Mouse (Mus musculus) midbrain, embryonic 12.5 days (tissue): ENCODE results near the gene Fbxl17. TPM values are rescaled to one million over a fixed set of nuclear protein-coding genes. Genes with fewer than 3 reads are reported as not detected.

Source experiments
- ATAC-seq: fragments of 200-750 bp; cut with Nextera tagmentation; 2 replicates; pipeline ENCODE4 v1.8.0; 2017; ENCODE audit warnings: low read depth, moderate TSS enrichment, moderate library complexity; ENCODE audit not compliant: low FRiP score
- H3K27ac ChIP-seq: fragments of 300-500 bp; sonication (generic); replicated peaks from 2 replicates; pipeline ENCODE4 v1.5.1; 2016; ENCODE audit warnings: mild to moderate bottlenecking
- H3K27me3 ChIP-seq: fragments of 300-500 bp; sonication (generic); 2 replicates; pipeline ENCODE4 v1.6.1; 2016; ENCODE audit warnings: mild to moderate bottlenecking
- H3K36me3 ChIP-seq: fragments of 300-500 bp; sonication (generic); 2 replicates; pipeline ENCODE4 v1.6.1; 2016
- H3K4me1 ChIP-seq: fragments of 300-500 bp; sonication (generic); 2 replicates; pipeline ENCODE4 v1.6.1; 2016
- H3K4me2 ChIP-seq: fragments of 300-500 bp; sonication (generic); replicated peaks from 2 replicates; pipeline ENCODE4 v1.6.1; 2016; ENCODE audit warnings: mild to moderate bottlenecking, moderate library complexity
- H3K4me3 ChIP-seq: fragments of 300-500 bp; sonication (generic); 2 replicates; pipeline ENCODE4 v1.5.1; 2016; ENCODE audit warnings: mild to moderate bottlenecking
- H3K9ac ChIP-seq: fragments of 300-500 bp; sonication (generic); replicated peaks from 2 replicates; pipeline ENCODE4 v1.6.1; 2016; ENCODE audit warnings: mild to moderate bottlenecking, moderate library complexity
- H3K9me3 ChIP-seq: fragments of 300-500 bp; sonication (generic); 2 replicates; pipeline ENCODE4 v1.6.1; 2016; ENCODE audit warnings: mild to moderate bottlenecking
- WGBS: fragments of 180-500 bp; shearing (Covaris S2); methylation state at CpG from one replicate; pipeline ENCODE4 v1.1.7; 2016; 5-methylcytosine and 5-hydroxymethylcytosine counted together
- polyA plus RNA-seq: library from polyadenylated mRNA; unstranded; fragments of >200 nt; fragmentation: Nextera tagmentation; extraction: Ambion mirVana; gene quantifications from 2 replicates; pipeline ENCODE4 v1.2.1, GENCODE M21; 2016

The Fbxl17 gene
- polyA plus RNA-seq, 1 experiment from 2014 or later = 37.1 TPM

DNA sequence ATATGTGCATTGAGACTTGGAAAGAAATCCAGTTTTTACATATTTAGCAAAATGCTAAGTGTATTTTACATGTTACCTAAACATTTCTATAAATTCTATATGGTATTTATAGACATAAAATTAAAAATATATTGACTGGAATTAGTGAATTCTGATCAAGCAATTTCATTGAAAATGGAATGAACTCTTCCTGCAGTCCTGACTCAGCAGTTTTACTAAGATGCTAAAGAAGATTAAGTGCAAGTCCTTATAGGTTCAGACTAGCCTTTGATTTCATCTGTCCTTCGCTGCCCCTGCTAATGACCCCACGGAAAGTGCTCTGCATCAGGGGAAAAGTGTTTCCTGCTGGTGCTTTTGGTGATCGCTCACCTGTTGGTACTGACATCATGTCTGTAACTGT lies 240.7 kb downstream of the Fbxl17 start:
- Histone ChIP-seq H3K9me3 (no peaks in the 10 kb centered on the region), H3K4me2 (no peak overlapping the region), H3K27me3 (no peaks in the 10 kb centered on the region), H3K27ac (no peak overlapping the region), H3K4me3 (no peak overlapping the region), H3K9ac (no peak overlapping the region), H3K4me1 (no peaks in the 10 kb centered on the region), H3K36me3 (no peaks in the 10 kb centered on the region)
- no peak for ATAC-seq
- WGBS = 83% methylated on average over 3 of the region's 3 CpGs

DNA sequence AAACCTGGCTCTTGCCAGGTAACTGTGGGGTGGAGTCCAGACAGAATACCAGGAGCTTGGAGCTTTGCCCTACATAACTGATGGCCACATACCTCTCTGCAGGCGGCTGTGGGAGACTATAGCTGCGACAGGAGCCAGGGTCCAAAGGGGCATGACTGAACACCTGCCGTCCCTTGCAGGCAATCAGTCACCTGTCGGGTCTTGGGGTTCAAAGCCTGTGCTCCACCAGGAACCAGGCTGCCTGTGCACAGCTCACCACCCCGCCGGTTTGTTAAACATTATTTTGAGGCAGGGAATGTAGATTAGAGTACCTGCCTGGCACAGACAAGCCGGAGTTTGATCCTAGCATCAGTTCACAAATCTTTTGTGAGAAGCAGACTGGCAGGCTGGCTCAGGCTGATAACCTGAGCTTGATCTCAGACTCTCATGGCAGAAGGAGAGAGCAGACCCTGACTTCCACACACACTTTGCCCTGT lies 253.6 kb downstream of the Fbxl17 start:
- Histone ChIP-seq H3K4me3 (no peak overlapping the region), H3K36me3 (no peaks in the 10 kb centered on the region), H3K4me1 (no peaks in the 10 kb centered on the region), H3K4me2 (no peak overlapping the region), H3K9ac (no peak overlapping the region), H3K9me3 (no peaks in the 10 kb centered on the region), H3K27me3 (no peaks in the 10 kb centered on the region), H3K27ac (no peak overlapping the region)
- ATAC-seq = no peak
- 96% methylated on average over 7 of the region's 7 CpGs for WGBS

DNA sequence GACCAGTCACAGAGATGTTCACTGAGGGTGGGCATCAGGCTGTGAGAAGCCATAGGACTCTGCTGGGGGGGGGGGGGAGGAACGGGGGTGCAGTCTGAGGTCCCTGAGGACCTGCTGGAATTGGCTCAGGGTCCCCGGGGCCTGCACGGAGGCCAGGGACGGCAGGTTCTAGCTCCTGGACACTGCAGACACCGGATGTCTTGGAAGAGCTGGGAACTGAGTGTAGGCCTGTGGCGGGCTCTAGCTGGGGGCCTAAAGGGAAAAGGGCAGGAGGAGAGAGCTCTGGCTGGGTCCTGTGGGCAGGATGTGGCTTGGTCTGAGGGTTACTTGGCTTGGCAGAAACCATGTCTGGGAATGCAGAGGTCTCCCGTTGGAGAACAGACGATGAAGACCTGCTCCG lies 254.3 kb downstream of the Fbxl17 start:
- Histone ChIP-seq H3K27ac (no peak overlapping the region), H3K4me2 (no peak overlapping the region), H3K9ac (no peak overlapping the region), H3K4me3 (no peak overlapping the region), H3K9me3 (no peaks in the 10 kb centered on the region), H3K4me1 (no peaks in the 10 kb centered on the region), H3K36me3 (no peaks in the 10 kb centered on the region), H3K27me3 (no peaks in the 10 kb centered on the region)
- WGBS = 95% methylated on average over 8 of the region's 9 CpGs
- no peak for ATAC-seq

DNA sequence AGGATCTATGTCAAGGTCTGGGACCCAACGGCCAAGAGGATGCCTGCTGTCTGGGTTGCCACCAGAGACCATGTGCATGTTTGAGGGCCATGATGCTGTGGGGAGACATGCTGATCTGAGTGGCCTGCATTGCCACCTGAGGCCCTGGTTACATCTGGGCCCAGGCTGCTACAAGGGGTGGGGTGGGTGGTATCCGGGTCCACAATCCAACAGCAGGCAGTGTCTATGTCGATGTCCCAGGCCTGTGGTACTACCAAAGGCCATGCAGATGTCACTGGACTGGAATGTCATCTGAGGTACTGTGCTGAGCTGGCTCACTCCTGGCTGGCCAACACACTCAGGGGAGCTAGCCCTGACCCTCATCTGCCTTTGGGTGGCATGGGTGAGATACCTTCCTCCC lies 257.1 kb downstream of the Fbxl17 start:
- no peak overlapping the region for H3K27ac ChIP-seq
- no peaks in the 10 kb centered on the region for H3K4me1 ChIP-seq
- H3K36me3 ChIP-seq = no peaks in the 10 kb centered on the region
- no peak overlapping the region for H3K4me2 ChIP-seq
- 95% methylated on average over 3 of the region's 3 CpGs for WGBS
- no peaks in the 10 kb centered on the region for H3K27me3 ChIP-seq
- peak; percentile 23; the same call in 1 of the 2 replicates for ATAC-seq
- no peak overlapping the region for H3K4me3 ChIP-seq
- no peak overlapping the region for H3K9ac ChIP-seq
- no peaks in the 10 kb centered on the region for H3K9me3 ChIP-seq

DNA sequence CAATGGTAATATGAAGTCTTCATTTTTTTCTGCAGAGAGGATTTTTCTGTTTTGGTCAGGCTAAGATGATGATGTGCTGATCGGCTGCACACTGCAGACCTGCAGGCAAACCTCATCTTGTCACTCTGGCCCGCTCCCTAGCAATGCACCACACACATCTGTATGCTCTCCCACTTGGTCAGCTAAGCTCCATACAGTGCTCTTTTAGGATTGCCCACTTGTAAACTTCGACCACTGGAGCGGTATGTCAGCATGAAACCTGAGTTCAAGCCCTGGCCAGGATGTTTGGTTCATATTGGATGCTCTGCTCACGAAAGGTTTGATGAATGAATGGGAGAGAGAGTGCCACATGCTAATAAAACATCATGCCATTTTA lies 259.1 kb downstream of the Fbxl17 start:
- no peak for ATAC-seq
- Histone ChIP-seq H3K36me3 (no peaks in the 10 kb centered on the region), H3K4me1 (no peaks in the 10 kb centered on the region), H3K9ac (no peak overlapping the region), H3K9me3 (no peaks in the 10 kb centered on the region), H3K27me3 (no peaks in the 10 kb centered on the region), H3K27ac (no peak overlapping the region), H3K4me3 (no peak overlapping the region), H3K4me2 (no peak overlapping the region)
- WGBS = 89% methylated on average over 5 of the region's 5 CpGs

DNA sequence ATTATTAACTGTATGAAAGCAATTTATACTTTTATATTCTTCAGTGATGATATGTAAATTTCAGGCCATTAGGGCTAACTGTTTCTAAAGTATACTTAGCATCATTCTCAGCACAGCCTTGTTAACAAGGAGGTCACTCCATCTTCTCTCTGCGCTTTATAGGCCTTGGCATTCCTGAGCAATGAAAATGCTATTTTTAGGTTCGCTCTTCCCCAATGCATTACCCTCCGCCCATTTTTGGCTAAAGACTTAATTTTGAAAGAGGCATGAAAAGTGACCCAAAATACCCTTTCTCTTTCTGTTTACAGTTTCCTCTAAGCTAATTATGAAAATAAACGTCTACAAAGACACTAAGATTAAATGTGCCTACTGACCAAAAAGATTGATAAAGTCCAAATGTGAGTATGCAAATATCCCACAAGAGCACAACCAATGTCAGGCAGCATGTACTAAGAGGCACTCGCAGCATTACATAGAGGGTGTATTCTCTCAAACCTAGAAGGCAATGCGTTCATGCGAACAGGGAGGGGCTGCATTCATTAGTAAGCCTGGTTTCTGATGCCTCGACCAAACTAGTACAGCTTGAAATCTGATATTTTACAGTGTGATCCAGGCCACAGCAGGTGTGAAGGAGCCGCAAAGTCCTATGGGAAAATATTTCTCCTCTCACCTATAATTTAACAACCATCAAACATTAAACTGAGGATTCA lies 259.6 kb downstream of the Fbxl17 start:
- Histone ChIP-seq H3K4me2 (no peak overlapping the region), H3K4me3 (no peak overlapping the region), H3K9ac (no peak overlapping the region), H3K27me3 (no peaks in the 10 kb centered on the region), H3K27ac (no peak overlapping the region), H3K4me1 (no peaks in the 10 kb centered on the region), H3K36me3 (no peaks in the 10 kb centered on the region), H3K9me3 (no peaks in the 10 kb centered on the region)
- no peak for ATAC-seq
- WGBS = 80% methylated on average over 9 of the region's 9 CpGs

DNA sequence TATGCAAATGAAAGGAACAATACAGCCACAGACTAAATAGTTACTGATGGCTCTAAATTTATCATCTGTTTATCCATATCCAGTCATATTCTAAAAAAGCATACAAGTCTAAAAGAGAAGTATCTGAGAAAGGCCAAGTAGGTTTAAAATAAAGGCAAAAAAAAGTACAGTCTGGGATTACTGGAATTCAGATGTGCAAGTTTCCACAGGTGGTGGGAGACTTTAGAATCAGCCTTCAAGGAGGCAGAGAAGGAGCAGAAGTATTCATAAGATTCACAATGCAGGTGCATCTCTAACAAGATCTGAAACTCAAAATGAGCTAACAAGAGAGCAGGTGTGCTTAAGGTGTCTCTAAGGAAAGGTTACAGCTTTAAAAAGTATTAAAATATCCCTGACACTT lies 263.0 kb downstream of the Fbxl17 start:
- no peaks in the 10 kb centered on the region for H3K27me3 ChIP-seq
- H3K9ac ChIP-seq = no peak overlapping the region
- no peaks in the 10 kb centered on the region for H3K36me3 ChIP-seq
- H3K9me3 ChIP-seq = no peaks in the 10 kb centered on the region
- no peaks in the 10 kb centered on the region for H3K4me1 ChIP-seq
- ATAC-seq = no peak
- H3K4me2 ChIP-seq = no peak overlapping the region
- no peak overlapping the region for H3K27ac ChIP-seq
- no peak overlapping the region for H3K4me3 ChIP-seq

DNA sequence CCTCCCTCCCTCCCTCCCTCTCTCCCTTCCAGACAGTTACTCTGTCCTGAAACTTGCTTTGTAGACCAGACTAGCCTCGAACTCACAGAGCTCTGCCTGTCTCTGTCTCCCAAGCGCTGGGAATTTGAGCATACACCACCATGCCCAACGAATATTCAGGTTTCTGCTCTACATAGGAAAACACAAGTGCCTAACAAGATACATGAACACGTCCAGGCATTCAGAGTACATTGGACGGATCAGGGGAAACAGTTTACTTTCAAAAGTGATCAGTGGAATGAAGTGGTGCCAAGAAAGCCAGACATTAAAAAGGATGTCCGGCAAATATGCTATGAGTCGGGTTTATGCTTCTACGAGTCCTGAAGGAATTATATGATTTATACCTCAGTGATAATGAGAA lies 263.6 kb downstream of the Fbxl17 start:
- H3K4me3 ChIP-seq = no peak overlapping the region
- H3K9me3 ChIP-seq = no peaks in the 10 kb centered on the region
- no peaks in the 10 kb centered on the region for H3K4me1 ChIP-seq
- H3K9ac ChIP-seq = no peak overlapping the region
- no peak overlapping the region for H3K4me2 ChIP-seq
- no peaks in the 10 kb centered on the region for H3K27me3 ChIP-seq
- no peaks in the 10 kb centered on the region for H3K36me3 ChIP-seq
- no peak for ATAC-seq
- no peak overlapping the region for H3K27ac ChIP-seq
- WGBS = 85% methylated on average over 8 of the region's 8 CpGs

DNA sequence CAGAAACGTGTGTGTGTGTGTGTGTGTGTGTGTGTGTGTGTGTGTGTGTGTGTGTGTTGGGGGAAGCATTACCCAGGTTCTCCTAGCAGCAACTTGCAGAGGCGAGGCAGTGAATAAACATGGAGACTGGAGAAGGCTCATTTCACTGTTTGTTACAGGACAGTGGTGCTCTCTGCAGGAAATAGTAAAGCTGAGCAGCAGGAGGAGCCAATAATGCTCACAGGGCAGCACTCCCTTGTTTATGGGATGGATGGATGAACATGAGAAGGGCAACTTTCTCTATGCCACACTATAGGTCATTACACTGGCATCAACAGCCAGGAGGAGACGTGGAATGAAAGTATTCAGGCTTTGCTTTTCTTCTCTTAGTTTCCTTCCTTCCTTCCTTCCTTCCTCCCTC lies 264.0 kb downstream of the Fbxl17 start:
- 55% methylated on average over 3 of the region's 3 CpGs for WGBS

DNA sequence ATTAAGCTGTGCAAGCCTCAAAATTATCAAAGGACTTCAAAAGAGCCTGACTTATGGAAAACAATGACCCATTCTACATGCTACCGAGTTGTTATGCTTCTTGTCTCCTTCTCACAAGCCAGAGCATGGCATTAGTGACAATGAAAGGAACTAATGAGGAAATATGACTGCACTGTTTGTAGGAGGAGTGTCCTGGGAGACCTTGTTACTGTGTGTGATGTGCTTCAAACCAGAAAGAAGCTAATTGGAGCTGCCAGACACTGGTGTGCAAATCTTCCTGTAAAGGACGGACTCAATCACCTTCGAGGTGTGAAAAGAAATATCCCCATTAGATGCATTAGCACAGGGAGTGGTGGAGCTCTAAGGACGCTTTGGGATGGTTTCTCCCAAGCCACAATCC lies 270.7 kb downstream of the Fbxl17 start:
- ATAC-seq = peak; percentile 72; the same call in 1 of the 2 replicates

More for the DNA sequence above, 264.0 kb downstream of the Fbxl17 start:
- Histone ChIP-seq H3K27me3 (no peaks in the 10 kb centered on the region), H3K9me3 (no peaks in the 10 kb centered on the region), H3K9ac (no peak overlapping the region), H3K4me3 (no peak overlapping the region), H3K36me3 (no peaks in the 10 kb centered on the region), H3K4me1 (no peaks in the 10 kb centered on the region), H3K27ac (no peak overlapping the region), H3K4me2 (no peak overlapping the region)
- no peak for ATAC-seq

DNA sequence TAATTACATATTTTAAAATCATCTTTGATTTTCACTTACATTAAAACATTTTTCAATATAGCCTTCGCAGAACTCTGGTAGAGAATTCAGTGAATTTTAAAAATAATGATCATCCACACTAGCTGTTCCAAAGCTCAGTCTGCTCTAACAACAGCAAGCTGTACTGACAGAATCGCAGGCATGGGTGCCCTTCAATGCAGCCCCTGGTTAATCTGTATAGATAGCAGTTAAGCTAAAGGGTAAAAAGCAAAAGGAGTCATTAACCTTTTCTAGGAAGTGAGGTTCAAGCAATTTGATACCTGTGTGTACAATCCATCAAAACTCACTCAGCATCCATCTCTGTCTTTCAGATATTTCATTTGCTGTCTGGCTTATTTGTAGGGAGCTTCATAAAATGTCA lies 273.4 kb downstream of the Fbxl17 start:
- no peaks in the 10 kb centered on the region for H3K9me3 ChIP-seq
- 58% methylated on average over 2 of the region's 2 CpGs for WGBS
- H3K4me1 ChIP-seq = peaks cover 4% of the 10 kb centered on the region
- no peak overlapping the region for H3K4me3 ChIP-seq
- no peak overlapping the region for H3K4me2 ChIP-seq
- no peaks in the 10 kb centered on the region for H3K27me3 ChIP-seq
- no peaks in the 10 kb centered on the region for H3K36me3 ChIP-seq
- no peak overlapping the region for H3K27ac ChIP-seq
- no peak overlapping the region for H3K9ac ChIP-seq
- no peak for ATAC-seq

More for the DNA sequence above, 270.7 kb downstream of the Fbxl17 start:
- peaks cover 4% of the 10 kb centered on the region for H3K4me1 ChIP-seq
- H3K9me3 ChIP-seq = no peaks in the 10 kb centered on the region
- H3K36me3 ChIP-seq = no peaks in the 10 kb centered on the region
- H3K27me3 ChIP-seq = no peaks in the 10 kb centered on the region
- WGBS = 45% methylated on average over 4 of the region's 4 CpGs
- H3K9ac ChIP-seq = no peak overlapping the region
- no peak overlapping the region for H3K27ac ChIP-seq
- H3K4me3 ChIP-seq = no peak overlapping the region
- H3K4me2 ChIP-seq = no peak overlapping the region

DNA sequence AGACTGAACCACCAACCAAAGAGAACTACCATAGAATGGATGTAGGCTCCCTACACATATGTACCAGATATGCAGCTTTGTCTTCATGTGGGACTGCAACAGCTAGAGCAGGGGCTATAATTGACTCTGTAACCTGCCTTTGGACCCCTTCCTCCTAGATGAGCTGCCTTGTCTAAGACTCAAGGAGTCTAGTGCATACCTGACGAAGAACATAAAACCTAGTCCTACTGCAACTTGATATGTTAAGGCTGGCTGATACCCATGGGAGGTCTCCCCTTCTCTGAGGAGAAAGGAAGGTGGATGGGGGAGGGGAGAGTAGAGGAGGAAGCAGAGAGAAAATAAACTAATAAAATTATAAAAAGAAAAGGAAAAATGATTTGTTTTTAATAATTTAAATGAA lies 273.9 kb downstream of the Fbxl17 start:
- Histone ChIP-seq H3K9ac (no peak overlapping the region), H3K4me2 (no peak overlapping the region), H3K9me3 (no peaks in the 10 kb centered on the region), H3K4me3 (no peak overlapping the region), H3K36me3 (no peaks in the 10 kb centered on the region), H3K27me3 (no peaks in the 10 kb centered on the region), H3K4me1 (peaks cover 4% of the 10 kb centered on the region), H3K27ac (no peak overlapping the region)
- ATAC-seq = no peak
- WGBS = 80% methylated on average over 1 of the region's 1 CpGs

DNA sequence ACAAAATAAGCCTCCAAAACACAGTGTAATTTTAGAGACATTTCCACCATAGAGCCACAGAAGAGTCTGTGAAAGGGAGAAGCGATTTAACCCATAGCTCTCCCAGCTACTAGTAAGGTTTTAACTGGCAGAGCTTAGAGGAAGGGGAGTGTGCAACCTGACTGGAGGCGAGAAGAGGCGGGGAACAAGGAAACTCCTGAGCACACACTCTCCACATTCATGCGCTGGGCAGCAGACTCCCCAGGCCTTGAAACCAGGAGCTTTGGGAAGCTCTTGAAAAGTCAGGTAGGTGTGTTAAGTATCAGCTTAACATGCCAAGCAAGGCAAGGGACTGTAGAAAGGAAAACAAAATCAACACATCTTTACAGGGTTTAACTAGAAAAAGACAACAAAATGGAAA lies 276.1 kb downstream of the Fbxl17 start:
- Histone ChIP-seq H3K4me1 (no peaks in the 10 kb centered on the region), H3K9me3 (no peaks in the 10 kb centered on the region), H3K27ac (no peak overlapping the region), H3K9ac (no peak overlapping the region), H3K4me2 (no peak overlapping the region), H3K27me3 (no peaks in the 10 kb centered on the region), H3K36me3 (no peaks in the 10 kb centered on the region), H3K4me3 (no peak overlapping the region)
- 47% methylated on average over 4 of the region's 4 CpGs for WGBS
- no peak for ATAC-seq
